Mouse (Mus musculus): ENCODE measurements around the gene Lzic.
A peak's percentile ranks its signal among the peaks of the same experiment; 100 is the strongest.
"Not testable (repeated sequence)": the region's sequence is repeated elsewhere in the genome, so short reads cannot be mapped to it uniquely, and the experiment has no call there.

The Lzic gene

DNA sequence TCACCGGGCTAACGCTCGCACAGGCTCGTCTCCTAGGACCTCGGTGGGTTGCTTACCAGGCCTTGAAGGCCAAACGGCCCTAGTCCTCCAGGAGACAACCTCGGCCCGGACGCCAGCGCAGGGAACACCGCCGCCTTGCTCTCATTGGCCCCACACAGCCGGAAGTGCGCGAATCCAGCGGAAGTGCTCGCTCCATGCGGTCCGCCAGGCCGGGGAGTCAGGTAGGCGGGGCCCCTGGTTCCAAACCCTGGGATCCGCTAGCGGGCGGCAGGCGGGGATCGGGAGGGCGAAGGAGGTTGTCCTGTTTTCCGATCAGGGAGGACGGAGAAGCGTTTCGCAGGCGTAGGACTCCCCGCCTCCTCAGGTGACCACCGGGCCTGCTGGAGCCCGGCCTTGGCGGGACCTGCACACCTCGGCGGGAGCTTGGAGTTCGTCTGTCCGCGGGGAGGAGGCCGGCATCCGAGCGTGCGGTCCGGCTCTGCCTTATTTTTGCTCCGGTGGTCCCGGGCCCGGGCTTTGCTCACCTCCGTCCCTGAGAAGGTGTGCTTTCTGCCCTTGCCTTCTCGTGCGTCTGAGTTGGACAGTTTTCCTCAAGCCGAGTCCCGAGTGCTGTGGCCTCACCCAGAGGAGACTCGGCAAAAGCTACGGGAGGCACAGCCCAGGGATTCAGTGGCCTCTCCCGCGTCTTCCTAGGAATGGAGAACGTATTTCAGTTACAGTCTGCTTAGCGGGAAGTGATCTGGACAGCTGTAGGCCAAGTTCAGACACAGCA lies at the start of gene Lzic, which contains the start of gene Nmnat1:
Gene Lzic, plus strand, starts transcription at position 177 of the 772 bp plus-strand sequence.
Gene Nmnat1, minus strand, starts transcription at position 150 of the 772 bp plus-strand sequence.
- DNase-seq: peak; percentile 97

DNA sequence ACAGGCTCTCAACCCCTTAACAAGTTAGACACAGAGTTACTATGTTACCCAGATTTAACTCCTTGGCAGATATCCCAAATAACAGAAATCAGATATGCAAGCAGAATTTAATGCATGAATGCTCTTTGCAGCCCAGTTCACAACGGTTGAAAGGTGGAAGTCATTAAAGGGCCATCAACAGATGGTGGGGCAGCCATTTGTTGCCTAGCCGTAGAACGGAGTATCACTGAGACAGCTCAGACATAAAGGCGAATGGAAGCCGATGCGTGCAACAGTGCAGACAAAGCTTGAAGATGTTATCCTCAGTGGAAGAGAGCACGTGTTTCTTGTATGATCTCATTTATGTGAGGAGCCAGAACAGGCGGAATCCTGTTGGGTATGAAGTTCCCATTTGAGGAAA lies 44.5 kb upstream of the Lzic start:
- DNase-seq: no peak

GRCm38 (mm10) chr4:149442436-149442835 lies 42.6 kb upstream of the Lzic start:
- DNase-seq: peak; percentile 45

DNA sequence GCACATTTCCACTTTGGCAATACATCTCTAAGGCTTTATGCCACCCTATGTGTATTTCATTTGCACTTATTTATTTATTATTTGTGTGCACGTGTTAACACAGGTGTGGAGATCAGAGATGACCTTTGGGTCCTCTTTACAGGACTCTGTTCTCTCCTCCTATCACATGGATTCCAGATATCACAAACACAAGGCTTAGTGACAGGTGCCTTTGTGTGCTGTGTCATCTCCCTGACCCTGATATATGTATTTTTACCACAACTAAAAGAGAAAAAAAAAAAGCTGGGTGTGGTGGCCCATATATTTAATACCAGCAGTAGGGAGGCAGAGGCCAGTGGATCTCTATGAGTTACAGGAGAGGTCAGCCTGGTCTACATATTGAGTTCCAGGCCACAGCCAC lies 40.6 kb upstream of the Lzic start:
- no peak for DNase-seq

- peak; percentile 95 for DNase-seq
Observed at GRCm38 (mm10) chr4:149444964-149445701, 39.9 kb upstream of the Lzic start.

- DNase-seq: peak; percentile 74
Observed at GRCm38 (mm10) chr4:149445868-149446267, 39.2 kb upstream of the Lzic start.

GRCm38 (mm10) chr4:149446309-149446708 lies 38.7 kb upstream of the Lzic start:
- DNase-seq: no peak

DNA sequence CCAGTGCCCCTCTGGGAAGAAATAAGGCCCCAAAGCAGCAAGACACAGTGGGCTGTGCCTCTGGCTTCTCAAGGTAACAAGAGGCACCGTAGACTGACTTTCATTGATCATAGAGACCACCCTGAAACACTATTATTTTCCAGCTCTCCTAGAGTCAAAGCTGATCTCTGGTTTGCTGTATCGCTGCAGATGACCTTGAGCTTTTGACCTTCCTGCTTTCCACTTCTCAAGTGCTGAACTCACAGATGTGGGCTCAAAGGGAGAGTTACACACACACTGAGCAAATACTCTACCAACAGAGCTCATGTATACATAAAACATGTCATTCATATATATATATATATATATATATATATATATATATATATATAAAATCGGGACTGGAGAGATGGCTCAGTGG lies 34.4 kb upstream of the Lzic start:
- no peak for DNase-seq

- DNase-seq: peak; percentile 42
Observed at GRCm38 (mm10) chr4:149453656-149454055, 31.4 kb upstream of the Lzic start.

DNA sequence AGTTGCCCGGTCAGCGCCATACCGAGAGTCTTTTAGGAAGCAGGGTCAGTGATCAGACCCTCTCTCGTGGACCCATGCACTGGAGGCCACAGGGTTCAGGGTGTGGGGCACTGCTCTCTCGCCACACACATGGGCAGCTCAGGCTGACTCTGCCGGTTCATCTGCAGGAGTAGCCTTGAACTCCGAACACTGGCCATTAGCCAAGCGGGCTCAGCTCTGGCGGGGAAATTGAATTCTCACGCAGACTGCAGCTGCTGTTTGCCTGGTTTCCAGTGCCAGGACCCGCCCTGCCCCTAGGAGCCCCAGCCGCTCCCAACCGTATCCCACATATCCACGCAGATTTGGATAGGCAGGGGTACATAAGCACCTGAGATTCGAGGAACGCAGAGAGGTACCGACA lies 30.8 kb upstream of the Lzic start:
- DNase-seq: no peak

GRCm38 (mm10) chr4:149454879-149455278 lies 30.1 kb upstream of the Lzic start, which contains the start of gene Rbp7:
Rbp7 (minus strand) TSS chr4:149454978.
- no peak for DNase-seq

DNA sequence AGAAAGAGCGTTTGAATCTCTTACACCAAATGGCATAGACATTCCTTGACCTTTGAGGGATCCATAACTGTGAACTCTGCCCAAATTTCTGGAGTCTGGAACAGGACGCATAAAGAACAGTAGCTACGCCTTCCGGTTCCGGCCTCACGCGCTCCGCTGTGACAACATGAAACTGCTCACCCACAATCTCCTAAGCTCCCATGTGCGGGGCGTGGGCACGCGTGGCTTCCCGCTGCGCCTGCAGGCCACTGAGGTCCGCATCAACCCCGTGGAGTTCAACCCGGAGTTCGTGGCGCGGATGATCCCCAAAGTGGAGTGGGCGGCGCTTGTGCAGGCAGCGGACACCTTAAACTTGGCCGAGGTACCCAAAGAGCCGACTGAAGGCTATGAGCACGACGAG lies 27.9 kb upstream of the Lzic start:
- DNase-seq: not testable (repeated sequence)

DNA sequence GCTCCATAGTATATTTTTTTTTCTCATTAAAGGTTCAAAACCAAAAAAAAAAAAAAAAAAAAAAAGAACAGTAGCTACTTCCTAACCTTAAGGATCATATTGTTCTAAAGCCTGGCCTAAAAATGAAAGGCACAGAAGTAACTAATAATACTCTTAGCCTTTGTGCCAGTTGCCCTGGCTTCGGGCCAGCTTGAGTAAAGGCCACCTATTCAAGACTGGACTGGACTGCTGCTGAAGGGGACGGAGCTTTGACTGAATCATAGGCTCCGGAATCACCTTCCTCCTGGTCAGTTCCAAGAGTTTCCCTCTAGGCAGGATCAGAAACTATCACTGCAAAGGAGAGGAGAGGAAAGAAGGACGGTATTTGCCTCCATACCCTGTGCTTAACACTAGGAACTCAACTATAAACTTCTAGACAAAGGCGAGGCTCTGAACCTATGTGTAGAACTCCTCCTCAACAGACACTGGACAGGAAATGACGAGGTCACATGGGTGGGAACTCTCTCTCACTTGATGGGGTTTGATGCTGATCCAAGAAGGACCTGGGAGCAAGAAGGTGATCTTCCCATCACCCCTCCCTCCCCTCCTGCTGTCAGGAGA lies 27.1 kb upstream of the Lzic start:
- DNase-seq: no peak

- DNase-seq: no peak
Observed at GRCm38 (mm10) chr4:149458526-149458925, 26.5 kb upstream of the Lzic start.

DNA sequence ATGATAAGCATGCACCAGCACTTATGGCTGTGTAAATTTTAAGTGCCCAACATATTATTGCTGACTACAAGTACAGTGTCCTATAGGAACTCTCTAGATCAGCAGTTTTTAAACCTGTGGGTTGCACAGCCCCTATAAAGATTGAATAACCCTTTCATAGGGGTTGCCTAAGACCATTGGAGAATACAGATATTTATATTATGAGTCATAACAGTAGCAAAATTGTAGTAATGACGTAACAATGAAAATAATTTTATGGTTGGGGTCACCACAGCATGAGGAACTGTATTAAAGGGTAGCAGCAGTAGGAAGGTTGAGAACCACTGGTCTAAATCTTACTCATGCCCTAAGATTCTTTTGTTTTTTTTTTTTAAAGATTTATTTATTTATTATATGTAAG lies 25.6 kb upstream of the Lzic start:
- no peak for DNase-seq

DNA sequence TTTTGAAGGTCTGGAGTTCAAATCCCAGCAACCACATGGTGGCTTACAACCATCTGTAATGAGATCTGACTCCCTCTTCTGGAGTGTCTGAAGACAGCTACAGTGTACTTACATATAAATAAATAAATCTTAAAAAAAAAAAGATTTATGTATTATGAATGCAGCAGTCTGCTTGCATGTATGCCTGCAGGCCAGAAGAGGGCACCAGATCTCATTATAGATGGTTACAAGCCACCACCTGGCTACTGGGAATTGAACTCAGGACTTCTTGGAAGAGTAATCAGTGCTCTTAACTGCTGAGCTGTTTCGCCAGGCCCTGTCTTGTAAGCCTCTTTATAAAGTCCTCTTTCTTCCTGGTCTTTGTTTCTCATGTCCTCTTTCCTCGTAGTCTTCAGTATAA lies 24.6 kb upstream of the Lzic start:
- DNase-seq: not testable (repeated sequence)

DNA sequence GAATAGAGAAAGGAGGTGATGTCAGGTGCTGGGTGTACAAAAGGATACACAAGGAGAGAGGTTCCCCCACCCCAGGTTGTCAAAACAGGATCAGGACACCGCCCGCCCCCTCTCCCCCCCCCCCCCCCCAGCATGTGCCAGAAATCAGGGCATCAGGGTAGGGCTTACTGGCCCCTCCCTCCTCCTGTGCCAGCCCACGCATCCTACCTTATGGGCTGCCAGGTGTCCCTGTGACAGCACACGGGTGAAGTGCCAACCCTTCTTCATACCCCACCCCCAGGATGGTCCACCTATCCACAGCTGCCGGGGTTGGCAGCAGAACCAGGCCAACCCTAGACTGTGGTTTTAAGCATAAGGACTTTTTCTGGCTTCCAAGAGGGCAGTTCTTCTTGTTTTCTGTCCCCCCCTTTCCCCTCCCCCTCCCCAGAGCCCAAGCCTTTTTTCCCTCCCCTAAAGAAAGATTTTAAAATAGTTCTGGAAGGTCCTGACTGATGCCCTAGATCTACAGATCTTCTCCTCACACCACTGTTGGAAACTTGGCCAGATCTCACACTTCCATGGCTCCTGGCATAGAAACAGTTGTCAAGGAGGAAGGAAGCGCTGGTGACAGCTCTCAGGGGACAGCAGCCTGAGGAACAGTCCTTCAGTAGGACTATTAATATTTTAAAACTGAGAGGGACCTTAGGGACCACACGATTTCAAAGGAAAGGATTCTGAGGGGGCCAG lies 23.3 kb upstream of the Lzic start:
- peak; percentile 44 for DNase-seq

GRCm38 (mm10) chr4:149462305-149462971 lies 22.6 kb upstream of the Lzic start:
- DNase-seq: no peak

DNA sequence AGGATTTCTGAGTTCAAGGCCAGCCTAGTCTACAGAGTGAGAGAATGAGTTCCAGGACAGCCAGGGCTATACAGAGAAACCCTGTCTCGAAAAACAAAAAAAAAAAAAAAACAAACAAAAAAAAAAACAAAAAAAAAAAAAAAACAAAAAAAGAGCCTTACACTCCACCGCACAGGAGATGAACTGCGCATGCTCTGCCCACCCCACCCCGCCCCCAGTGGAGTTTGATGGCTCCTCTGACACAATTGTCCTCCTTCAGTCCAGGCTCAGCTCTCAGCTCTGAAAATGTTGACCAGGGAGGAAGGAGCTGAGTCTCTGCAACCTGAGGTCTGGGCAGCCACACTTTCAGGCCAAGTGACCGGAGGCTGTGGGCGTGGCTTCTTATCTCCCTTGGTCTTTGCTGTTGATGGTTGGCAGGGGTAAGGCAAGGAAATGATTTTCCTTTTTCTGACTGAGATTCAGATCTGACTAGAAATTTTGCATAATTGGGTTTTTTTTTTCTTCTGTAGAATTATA lies 21.5 kb upstream of the Lzic start:
- no peak for DNase-seq

DNA sequence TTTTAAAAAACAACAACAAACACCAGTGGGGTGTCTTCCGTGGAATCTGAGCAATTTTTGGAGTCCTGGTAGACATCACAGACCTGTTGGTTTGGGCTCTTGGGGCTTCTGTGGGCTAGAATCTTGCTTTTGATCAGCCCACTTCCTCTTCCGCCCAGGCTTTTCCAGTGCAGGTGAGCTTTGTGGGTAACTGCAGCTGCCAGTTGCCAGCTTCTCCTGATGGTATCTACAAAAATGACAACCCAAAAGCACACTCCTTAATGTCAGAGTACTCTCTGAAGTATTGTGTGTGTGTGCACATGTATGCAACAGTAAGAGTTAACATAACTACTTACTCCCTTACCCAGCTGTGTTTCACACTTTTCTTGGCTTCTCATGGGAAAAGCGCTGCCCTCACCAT lies 15.5 kb upstream of the Lzic start:
- DNase-seq: no peak

- DNase-seq: no peak
Observed at GRCm38 (mm10) chr4:149475096-149475495, 9.9 kb upstream of the Lzic start.

- DNase-seq: no peak
Observed at GRCm38 (mm10) chr4:149477078-149477477, 8.0 kb upstream of the Lzic start, which contains the start of gene Tmem274. Tmem274 (plus strand) TSS chr4:149477378.
